Mouse (Mus musculus) A20 (cell line): ENCODE results near the gene Ptpn21.
A peak's percentile ranks its signal among the peaks of the same experiment; 100 is the strongest.

Experiments used
- DNase-seq: peaks from one replicate; pipeline ENCODE4 v3.0.0-alpha.2; 2011; ENCODE audit warnings: low read depth, low spot score

Ptpn21 gene

DNA sequence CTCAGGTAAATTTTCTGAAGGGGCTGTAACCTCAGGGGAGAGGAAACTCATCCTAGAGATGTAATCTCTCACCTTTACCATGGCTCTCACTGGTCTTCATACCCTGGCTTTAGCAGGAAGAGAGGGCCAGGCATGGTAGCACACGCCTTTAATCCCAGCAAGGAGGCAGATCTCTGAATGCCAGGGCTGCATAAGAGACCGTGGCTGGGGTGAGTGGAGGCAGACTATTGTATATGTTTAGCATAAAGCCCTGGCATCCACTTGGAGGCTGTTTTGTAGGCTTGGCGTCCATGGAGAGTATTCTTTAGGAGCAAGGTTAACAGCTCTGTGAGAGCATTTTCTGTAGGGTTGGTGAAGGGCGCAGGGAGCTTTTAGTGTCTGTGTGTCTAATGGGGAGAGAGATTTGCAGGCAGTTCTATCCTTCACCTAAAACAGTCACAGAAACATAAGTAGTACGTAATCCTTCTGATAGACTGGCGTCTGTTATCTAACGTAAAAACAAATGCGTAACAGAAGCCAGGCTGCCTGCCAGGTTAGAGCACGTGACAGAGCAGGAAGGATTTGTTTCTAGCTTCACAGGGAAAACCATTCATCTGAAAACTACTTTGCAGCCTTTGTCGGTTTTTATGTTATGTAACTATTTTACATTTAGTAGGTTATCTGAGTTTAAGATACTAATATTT, 68.9 kb downstream of the Ptpn21 start:
- DNase-seq, result no peak

DNA sequence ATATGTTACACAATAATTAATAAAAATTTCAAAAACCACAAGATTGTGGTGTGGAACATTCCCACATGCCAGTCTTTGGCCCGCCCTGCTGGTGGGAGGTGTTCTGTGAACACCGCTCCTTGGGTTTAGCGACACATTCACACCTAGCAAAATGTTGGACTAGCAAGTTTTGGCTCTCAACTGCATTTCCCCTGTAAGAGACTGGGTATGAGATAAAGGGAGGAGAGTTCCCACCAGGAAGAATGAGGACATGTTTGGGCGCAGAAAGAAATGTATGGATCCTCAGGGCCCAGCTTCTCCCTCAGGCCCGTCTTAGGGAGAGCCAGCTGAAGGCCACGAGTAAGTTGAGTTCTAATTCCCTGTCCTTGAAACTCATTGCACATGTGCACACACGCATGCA, 74.6 kb downstream of the Ptpn21 start:
- no peak for DNase-seq

DNA sequence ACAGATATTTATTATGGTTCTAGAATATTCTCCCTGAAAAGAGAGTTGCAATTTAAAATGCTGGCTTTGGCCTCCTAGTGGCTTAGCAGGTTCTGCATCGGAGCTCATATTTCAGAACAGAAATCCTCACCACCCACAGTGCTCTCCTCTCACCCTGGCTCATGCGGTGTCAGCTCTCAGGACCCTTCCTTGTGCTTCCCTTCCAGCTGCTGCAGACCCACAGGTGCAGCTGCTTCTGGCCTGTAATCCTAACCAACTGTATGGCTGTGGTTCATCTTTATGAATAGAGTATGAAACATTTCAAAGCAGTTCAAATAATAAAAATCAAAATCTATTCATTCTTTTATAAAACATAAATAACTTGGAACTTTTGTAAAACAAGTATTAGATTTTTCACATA, 80.3 kb downstream of the Ptpn21 start:
- no peak for DNase-seq

DNA sequence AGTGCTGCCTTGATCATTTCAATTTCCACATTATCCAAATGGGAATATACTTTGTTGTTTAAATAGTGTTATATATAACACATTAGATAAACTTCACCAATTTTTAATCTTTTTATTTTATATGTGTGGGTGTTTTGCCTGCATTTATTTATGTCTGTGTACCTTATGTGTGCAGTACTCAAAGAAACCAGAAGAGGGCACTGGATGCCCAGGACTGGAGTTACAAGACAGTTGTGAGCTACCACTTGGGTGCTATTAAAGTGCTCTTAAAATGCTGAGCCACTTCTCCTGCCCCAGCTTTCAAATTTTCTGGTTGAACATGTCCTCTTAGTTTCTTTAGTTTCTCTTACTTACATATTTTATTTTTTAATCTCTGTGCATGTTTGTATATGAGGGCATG, 92.4 kb downstream of the Ptpn21 start:
- peak; percentile 45 for DNase-seq

DNA sequence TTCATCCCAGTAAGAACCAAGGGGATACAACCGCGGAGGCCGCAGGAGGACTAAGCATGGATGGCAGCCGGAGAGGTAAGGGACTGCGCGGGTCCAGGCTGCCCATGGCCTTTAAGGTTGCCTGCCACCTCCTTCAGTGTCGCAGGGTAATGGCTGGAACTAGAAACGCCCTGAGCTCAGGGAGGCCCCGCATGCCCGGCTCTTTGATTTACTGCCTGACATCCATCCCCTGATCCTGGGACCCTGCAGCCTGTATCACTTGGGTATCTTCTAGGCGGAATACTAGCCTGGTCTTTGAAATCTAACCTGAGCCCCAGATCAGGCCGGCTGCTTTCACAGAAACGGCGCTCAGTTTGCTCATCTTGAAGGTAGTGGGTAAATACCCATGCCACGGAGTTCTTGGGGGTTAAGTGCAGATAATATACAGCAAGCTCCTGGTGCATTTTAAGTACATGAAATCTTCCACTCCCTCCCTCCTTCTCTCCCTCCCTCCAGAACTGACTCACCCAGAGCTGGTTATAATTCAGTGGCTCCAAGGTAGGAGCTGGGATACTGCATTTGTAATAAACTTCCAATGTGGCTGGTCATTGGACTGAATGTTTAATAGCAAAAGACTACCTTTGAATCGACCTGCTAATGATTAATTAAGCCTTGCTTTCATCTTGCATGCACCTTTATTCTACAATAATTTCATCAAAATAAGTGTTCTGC, 108.8 kb downstream of the Ptpn21 start:
- no peak for DNase-seq

DNA sequence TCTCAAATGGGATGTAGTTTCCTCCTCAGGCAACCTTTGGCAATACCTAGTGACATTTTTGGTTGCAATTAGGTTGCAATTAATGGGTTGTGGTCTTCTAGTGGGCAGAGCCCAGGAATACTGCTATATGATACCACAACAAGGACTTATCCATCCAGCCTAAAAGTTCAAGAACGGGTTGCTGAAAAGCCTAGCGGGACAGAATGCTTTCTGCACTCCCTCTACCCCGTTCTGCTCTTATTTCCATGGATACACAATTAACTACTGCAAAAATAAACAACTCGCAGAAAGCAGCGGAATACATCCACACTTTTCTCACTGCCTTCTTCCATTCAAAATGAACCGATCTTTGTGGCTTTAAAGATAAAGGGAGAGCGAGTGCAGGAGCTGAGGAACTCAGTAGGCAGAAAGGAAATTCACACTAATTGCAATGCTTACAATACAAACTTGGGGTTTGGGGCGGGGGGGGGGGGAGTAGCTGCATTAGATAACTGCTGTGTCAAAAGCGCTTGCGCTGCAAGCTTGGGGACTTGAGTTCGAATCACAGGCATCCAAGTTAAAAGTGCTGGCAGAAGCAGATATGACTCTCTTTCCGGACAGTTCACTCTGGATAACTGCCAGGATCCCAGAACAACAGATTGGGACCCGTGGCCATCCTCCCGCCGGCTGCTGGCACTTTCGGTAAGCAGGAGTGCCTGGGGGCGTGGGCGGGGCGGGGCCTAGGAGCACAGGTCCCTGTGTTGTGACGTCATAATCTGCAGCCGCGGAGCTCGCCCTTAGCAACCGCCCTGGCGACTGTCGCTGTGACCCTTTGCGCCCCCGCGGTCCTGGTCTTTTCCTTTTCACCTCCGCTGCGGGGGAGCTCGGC, 109.6 kb downstream of the Ptpn21 start, which contains the start of gene Spata7:
Gene Spata7 (plus strand): TSS at position 766 of the 868 bp plus-strand sequence.
- peak; percentile 85 for DNase-seq
